In the genomic region with DNA sequence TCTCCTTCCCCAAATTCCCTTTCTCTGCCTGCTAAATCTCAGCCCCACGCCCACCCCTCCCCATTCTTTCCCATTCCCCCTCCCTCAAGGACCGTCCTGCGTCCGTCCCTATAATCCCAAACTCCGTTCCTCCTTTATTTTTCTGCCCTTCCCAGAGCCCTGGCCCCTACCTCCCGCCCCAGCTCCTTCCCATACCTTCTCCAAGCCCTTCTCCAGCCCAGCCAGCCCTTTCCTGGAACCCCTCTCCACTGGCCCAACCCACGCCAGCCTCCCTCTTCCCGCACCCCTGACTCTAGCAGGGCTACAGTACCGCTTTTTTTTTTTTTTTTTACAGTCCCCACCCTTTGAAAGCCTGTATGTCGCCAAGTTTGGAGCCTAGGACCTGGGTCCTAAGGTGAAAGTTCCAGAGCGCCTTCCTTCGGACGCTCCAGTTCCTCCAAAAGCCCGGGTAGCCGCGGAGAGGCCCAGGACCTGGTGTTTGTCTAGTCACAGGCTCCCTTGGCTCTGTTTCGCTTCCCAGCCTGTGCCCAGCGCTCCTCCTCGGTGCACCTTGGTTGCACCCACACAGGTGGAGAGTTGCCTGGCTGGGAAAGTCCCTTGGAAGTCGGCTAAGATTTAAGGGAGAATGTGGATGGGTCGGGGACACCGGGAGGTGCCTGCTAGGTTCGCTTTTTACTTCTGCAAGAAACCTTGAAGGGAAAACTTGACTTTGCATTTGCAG, we compare ENCODE assay signal across 9 mouse cellular contexts. TPM values are rescaled to one million over a fixed set of nuclear protein-coding genes. Genes with fewer than 3 reads are reported as not detected.
DNase-seq lines count a peak whose midpoint lies in the region; ATAC-seq lines count a peak whose summit lies in the region.
"Had no signal": no experiment of that assay in that cellular context is flagged by ENCODE, and none has a peak within 500 bp of the region (broad histone marks: within the 10 kb centered on the region; RNA-seq: fewer than 3 reads in every experiment).

No protein-coding gene starts in this region.

- no peaks in the 10 kb centered on the region for H3K36me3 ChIP-seq in heart, embryonic 14.5 days (ENCODE audit: control insufficient read depth, insufficient read depth, low read length)
- H3K36me3 ChIP-seq in neural tube, embryonic 14.5 days (ENCODE audit: control insufficient read depth, insufficient read depth, low read length) = no peaks in the 10 kb centered on the region

- H3K9ac ChIP-seq in heart, embryonic 14.5 days (ENCODE audit: low read length) = peak overlapping the region; percentile 87
- no peak overlapping the region for H3K9ac ChIP-seq in neural tube, embryonic 14.5 days (replicated peaks; ENCODE audit: low read depth, low read length)

- H3K27me3 ChIP-seq in heart, embryonic 14.5 days (ENCODE audit: control insufficient read depth, insufficient read depth, low read length) = peaks cover 5% of the 10 kb centered on the region; the same call in 1 of the 2 replicates
- peaks cover 52% of the 10 kb centered on the region for H3K27me3 ChIP-seq in neural tube, embryonic 14.5 days (ENCODE audit: control insufficient read depth, insufficient read depth, low read length)

- H3K4me3 ChIP-seq in heart, embryonic 14.5 days (ENCODE audit: control insufficient read depth in 1 of 2, insufficient read depth in 1 of 2, low read depth in 1 of 2, low read length in 2 of 2) = peak overlapping the region; percentile 81 to 86
- H3K4me3 ChIP-seq in neural tube, embryonic 14.5 days (ENCODE audit: low read depth, low read length) = peak overlapping the region; percentile 44

- peaks cover 32 to 48% of the 10 kb centered on the region in 2 experiments for H3K4me1 ChIP-seq in heart, embryonic 14.5 days (ENCODE audit: control insufficient read depth in 2 of 2, insufficient read depth in 2 of 2, low read length in 2 of 2)
- peaks cover 9% of the 10 kb centered on the region for H3K4me1 ChIP-seq in neural tube, embryonic 14.5 days (ENCODE audit: control insufficient read depth, insufficient read depth, low read length)

- WGBS in heart, embryonic 14.5 days = 4% methylated on average over 22 of the region's 23 CpGs
- 2% methylated on average over 22 of the region's 23 CpGs for WGBS in neural tube, embryonic 14.5 days

- ATAC-seq in heart, embryonic 14.5 days (ENCODE audit: insufficient number of reproducible peaks, insufficient read depth, low FRiP score, low read depth) = no peak
- ATAC-seq in neural tube, embryonic 14.5 days (ENCODE audit: low read depth) = no peak; the same call in 1 of the 2 replicates
- no peak for ATAC-seq in megakaryocyte-erythroid progenitor cell, adult 5-6 weeks (replicated peaks; ENCODE audit: low FRiP score, low TSS enrichment, poor library complexity, severe bottlenecking)

- H3K9me3 ChIP-seq in heart, embryonic 14.5 days (ENCODE audit: control insufficient read depth, low read length) = no peaks in the 10 kb centered on the region
- H3K9me3 ChIP-seq in neural tube, embryonic 14.5 days (ENCODE audit: control insufficient read depth, low read length) = no peaks in the 10 kb centered on the region

- H3K4me2 ChIP-seq in heart, embryonic 14.5 days (ENCODE audit: low read length) = peak overlapping the region; percentile 97
- H3K4me2 ChIP-seq in neural tube, embryonic 14.5 days (ENCODE audit: low read depth, low read length) = peak overlapping the region; percentile 93

- peak overlapping the region; percentile 46 to 97; a peak in 3 of 4 replicates for H3K27ac ChIP-seq in heart, embryonic 14.5 days (replicated peaks in 1 of 2; ENCODE audit: control insufficient read depth in 1 of 2, insufficient read depth in 1 of 2, low read depth in 2 of 2, low read length in 2 of 2)
- H3K27ac ChIP-seq in neural tube, embryonic 14.5 days (ENCODE audit: low read depth, low read length) = no peak overlapping the region

- DNase-seq in kidney, adult 18-20 months = peak; percentile 64
- DNase-seq in kidney, adult 11 months = no peak
- DNase-seq in kidney, postnatal 4 days = peak; percentile 41 to 63
- no peak for DNase-seq in spleen, postnatal 36 days (ENCODE audit: low spot score in 2 of 2)
- DNase-seq in urinary bladder, adult 2 months (ENCODE audit: low spot score) = no peak
- DNase-seq: right cerebral cortex, postnatal 25 days had no signal

RNA-seq across cellular contexts. Expression of a gene that starts 0.5 kb away (rescaled TPM):
- 39.3 and 39.7 TPM in 2 replicates for polyA plus RNA-seq in heart, embryonic 14.5 days (2014; fragmentation: Nextera tagmentation; extraction: Ambion mirVana)
- polyA plus RNA-seq in neural tube, embryonic 14.5 days (2014; fragmentation: Nextera tagmentation; extraction: Ambion mirVana) = 0.76 TPM in 1 of 2 replicates, not detected in the other
- polyA plus RNA-seq in urinary bladder, adult 2 months (2012; rRNA removed) = 24.9 and 29.8 TPM in 2 replicates
- 0.35 TPM in 1 of 2 replicates, not detected in the other for total RNA-seq in megakaryocyte-erythroid progenitor cell, adult 5-6 weeks (2014; fragmentation: Nextera tagmentation)
- total RNA-seq in megakaryocyte-erythroid progenitor cell, adult 5-6 weeks (2017) = not detected in 2 replicates

RNA-seq across cellular contexts. Expression of a gene that starts 18.3 kb away (rescaled TPM):
- 74.5 and 82.8 TPM in 2 replicates for polyA plus RNA-seq in heart, embryonic 14.5 days (2014; fragmentation: Nextera tagmentation; extraction: Ambion mirVana)
- 142 and 150 TPM in 2 replicates for polyA plus RNA-seq in neural tube, embryonic 14.5 days (2014; fragmentation: Nextera tagmentation; extraction: Ambion mirVana)
- 120 and 154 TPM in 2 replicates for polyA plus RNA-seq in urinary bladder, adult 2 months (2012; rRNA removed)
- 27.5 and 63.2 TPM in 2 replicates for total RNA-seq in megakaryocyte-erythroid progenitor cell, adult 5-6 weeks (2014; fragmentation: Nextera tagmentation)
- 35.5 and 46.5 TPM in 2 replicates for total RNA-seq in megakaryocyte-erythroid progenitor cell, adult 5-6 weeks (2017)

Comparison
In these comparisons a context has a peak if more than half of its experiments do, and no peak if none do; other contexts are left out.
1. DNase-seq: peak in kidney, adult 18-20 months (single experiment) and kidney, postnatal 4 days (2 of 2); none in kidney, adult 11 months (single experiment), spleen, postnatal 36 days (0 of 2) and urinary bladder, adult 2 months (single experiment).
2. RNA of a gene that starts 0.5 kb away (polyA plus RNA-seq): 39.3 to 39.7 TPM in heart, embryonic 14.5 days and 24.9 to 29.8 TPM in urinary bladder, adult 2 months; 0.76 TPM in neural tube, embryonic 14.5 days; every median in the first group is over 10 times any median in the second.